Mouse (Mus musculus): ENCODE data around the gene Cdc14a. TPM values are rescaled to one million over a fixed set of nuclear protein-coding genes. Genes with fewer than 3 reads are reported as not detected.

Gene Cdc14a
- polyA plus RNA-seq, 1 experiment from 2014 or later, result 14.3 TPM

GRCm38 (mm10) chr3:116440066-116440997, 16.5 kb upstream of the Cdc14a start:
- H3K4me2 ChIP-seq (replicated peaks; ENCODE audit: low read depth, low read length), result no peak overlapping the region
- H3K36me3 ChIP-seq (ENCODE audit: insufficient read depth, low read length), result no peaks in the 10 kb centered on the region
- H3K4me3 ChIP-seq (ENCODE audit: low read length), result no peak overlapping the region
- H3K9me3 ChIP-seq (ENCODE audit: low read length), result no peaks in the 10 kb centered on the region
- H3K4me1 ChIP-seq (ENCODE audit: insufficient read depth, low read length), result no peaks in the 10 kb centered on the region
- WGBS, result 76% methylated on average over 8 of the region's 8 CpGs
- H3K27me3 ChIP-seq (ENCODE audit: insufficient read depth, low read length), result no peaks in the 10 kb centered on the region
- H3K27ac ChIP-seq (ENCODE audit: low read length), result no peak overlapping the region
- H3K9ac ChIP-seq (replicated peaks; ENCODE audit: low read length), result no peak overlapping the region
- ATAC-seq (ENCODE audit: low FRiP score, low TSS enrichment), result no peak

GRCm38 (mm10) chr3:116436811-116437601, 13.2 kb upstream of the Cdc14a start:
- Histone ChIP-seq H3K4me1 (ENCODE audit: insufficient read depth, low read length) (no peaks in the 10 kb centered on the region), H3K36me3 (ENCODE audit: insufficient read depth, low read length) (no peaks in the 10 kb centered on the region), H3K4me2 (replicated peaks; ENCODE audit: low read depth, low read length) (no peak overlapping the region), H3K4me3 (ENCODE audit: low read length) (no peak overlapping the region), H3K27ac (ENCODE audit: low read length) (no peak overlapping the region), H3K9me3 (ENCODE audit: low read length) (no peaks in the 10 kb centered on the region), H3K9ac (replicated peaks; ENCODE audit: low read length) (no peak overlapping the region), H3K27me3 (ENCODE audit: insufficient read depth, low read length) (no peaks in the 10 kb centered on the region)
- 81% methylated on average over 9 of the region's 9 CpGs for WGBS
- no peak for ATAC-seq (ENCODE audit: low FRiP score, low TSS enrichment)

GRCm38 (mm10) chr3:116436113-116436512, 12.3 kb upstream of the Cdc14a start:
- no peak for ATAC-seq (ENCODE audit: low FRiP score, low TSS enrichment)
- Histone ChIP-seq H3K36me3 (ENCODE audit: insufficient read depth, low read length) (no peaks in the 10 kb centered on the region), H3K27me3 (ENCODE audit: insufficient read depth, low read length) (no peaks in the 10 kb centered on the region), H3K4me2 (replicated peaks; ENCODE audit: low read depth, low read length) (no peak overlapping the region), H3K4me1 (ENCODE audit: insufficient read depth, low read length) (no peaks in the 10 kb centered on the region), H3K9ac (replicated peaks; ENCODE audit: low read length) (no peak overlapping the region), H3K27ac (ENCODE audit: low read length) (no peak overlapping the region), H3K9me3 (ENCODE audit: low read length) (no peaks in the 10 kb centered on the region), H3K4me3 (ENCODE audit: low read length) (no peak overlapping the region)
- 86% methylated on average over 3 of the region's 3 CpGs for WGBS

GRCm38 (mm10) chr3:116434757-116435156, 10.9 kb upstream of the Cdc14a start:
- WGBS, result 77% methylated on average over 2 of the region's 3 CpGs
- no peaks in the 10 kb centered on the region for H3K27me3 ChIP-seq (ENCODE audit: insufficient read depth, low read length)
- ATAC-seq (ENCODE audit: low FRiP score, low TSS enrichment), result no peak
- H3K9ac ChIP-seq (replicated peaks; ENCODE audit: low read length), result no peak overlapping the region
- no peak overlapping the region for H3K4me2 ChIP-seq (replicated peaks; ENCODE audit: low read depth, low read length)
- H3K4me1 ChIP-seq (ENCODE audit: insufficient read depth, low read length), result no peaks in the 10 kb centered on the region
- no peaks in the 10 kb centered on the region for H3K9me3 ChIP-seq (ENCODE audit: low read length)
- H3K36me3 ChIP-seq (ENCODE audit: insufficient read depth, low read length), result no peaks in the 10 kb centered on the region
- no peak overlapping the region for H3K27ac ChIP-seq (ENCODE audit: low read length)
- H3K4me3 ChIP-seq (ENCODE audit: low read length), result no peak overlapping the region

- peaks cover 17% of the 10 kb centered on the region for H3K4me1 ChIP-seq (ENCODE audit: insufficient read depth, low read length)
- H3K4me3 ChIP-seq (ENCODE audit: low read length), result no peak overlapping the region
- no peaks in the 10 kb centered on the region for H3K9me3 ChIP-seq (ENCODE audit: low read length)
- no peak overlapping the region for H3K9ac ChIP-seq (replicated peaks; ENCODE audit: low read length)
- H3K27me3 ChIP-seq (ENCODE audit: insufficient read depth, low read length), result no peaks in the 10 kb centered on the region
- no peak overlapping the region for H3K27ac ChIP-seq (ENCODE audit: low read length)
- no peak for ATAC-seq (ENCODE audit: low FRiP score, low TSS enrichment)
- no peaks in the 10 kb centered on the region for H3K36me3 ChIP-seq (ENCODE audit: insufficient read depth, low read length)
- WGBS, result 91% methylated on average over 6 of the region's 6 CpGs
- no peak overlapping the region for H3K4me2 ChIP-seq (replicated peaks; ENCODE audit: low read depth, low read length)
These were observed 2.1 kb upstream of the Cdc14a start for GRCm38 (mm10) chr3:116425901-116426300.

- H3K27ac ChIP-seq (ENCODE audit: low read length), result peak overlapping the region; percentile 83
- H3K4me2 ChIP-seq (replicated peaks; ENCODE audit: low read depth, low read length), result peak overlapping the region; percentile 78
- H3K36me3 ChIP-seq (ENCODE audit: insufficient read depth, low read length), result 0 out of 2 replicates have a peak, but pooled peaks cover under 1% of the 10 kb centered on the region
- H3K4me3 ChIP-seq (ENCODE audit: low read length), result peak overlapping the region; percentile 99
- WGBS, result 0% methylated on average over 11 of the region's 11 CpGs
- no peaks in the 10 kb centered on the region for H3K9me3 ChIP-seq (ENCODE audit: low read length)
- peak; percentile 62 for ATAC-seq (ENCODE audit: low FRiP score, low TSS enrichment)
- peak overlapping the region; percentile 94 for H3K9ac ChIP-seq (replicated peaks; ENCODE audit: low read length)
- H3K4me1 ChIP-seq (ENCODE audit: insufficient read depth, low read length), result peaks cover 20% of the 10 kb centered on the region
- H3K27me3 ChIP-seq (ENCODE audit: insufficient read depth, low read length), result no peaks in the 10 kb centered on the region
These were observed 1.1 kb upstream of the Cdc14a start for GRCm38 (mm10) chr3:116424973-116425284.

- no peaks in the 10 kb centered on the region for H3K27me3 ChIP-seq (ENCODE audit: insufficient read depth, low read length)
- ATAC-seq (ENCODE audit: low FRiP score, low TSS enrichment), result peak; percentile 10; the same call in 1 of the 2 replicates
- H3K36me3 ChIP-seq (ENCODE audit: insufficient read depth, low read length), result 0 out of 2 replicates have a peak, but pooled peaks cover 4% of the 10 kb centered on the region
- H3K4me3 ChIP-seq (ENCODE audit: low read length), result peak overlapping the region; percentile 99
- no peaks in the 10 kb centered on the region for H3K9me3 ChIP-seq (ENCODE audit: low read length)
- peak overlapping the region; percentile 83 for H3K27ac ChIP-seq (ENCODE audit: low read length)
- peaks cover 23% of the 10 kb centered on the region for H3K4me1 ChIP-seq (ENCODE audit: insufficient read depth, low read length)
- WGBS, result under 1% methylated on average over 32 of the region's 32 CpGs
- H3K9ac ChIP-seq (replicated peaks; ENCODE audit: low read length), result peak overlapping the region; percentile 94
- peak overlapping the region; percentile 78 for H3K4me2 ChIP-seq (replicated peaks; ENCODE audit: low read depth, low read length)
These were observed 534 bp upstream of the Cdc14a start for GRCm38 (mm10) chr3:116424160-116424972.

GRCm38 (mm10) chr3:116422795-116423352, 958 bp downstream of the Cdc14a start:
- peaks cover 23% of the 10 kb centered on the region for H3K4me1 ChIP-seq (ENCODE audit: insufficient read depth, low read length)

GRCm38 (mm10) chr3:116422074-116422473, 1.8 kb downstream of the Cdc14a start:
- Histone ChIP-seq H3K36me3 (ENCODE audit: insufficient read depth, low read length) (peaks cover 15% of the 10 kb centered on the region; the same call in 1 of the 2 replicates), H3K9ac (replicated peaks; ENCODE audit: low read length) (peak overlapping the region; percentile 94; the same call in 1 of the 2 replicates), H3K4me3 (ENCODE audit: low read length) (peak overlapping the region; percentile 99), H3K4me2 (replicated peaks; ENCODE audit: low read depth, low read length) (peak overlapping the region; percentile 78), H3K4me1 (ENCODE audit: insufficient read depth, low read length) (peaks cover 23% of the 10 kb centered on the region), H3K27me3 (ENCODE audit: insufficient read depth, low read length) (no peaks in the 10 kb centered on the region), H3K27ac (ENCODE audit: low read length) (no peak overlapping the region), H3K9me3 (ENCODE audit: low read length) (no peaks in the 10 kb centered on the region)
- no peak for ATAC-seq (ENCODE audit: low FRiP score, low TSS enrichment)
- 43% methylated on average over 8 of the region's 8 CpGs for WGBS

More at GRCm38 (mm10) chr3:116422795-116423352, 958 bp downstream of the Cdc14a start:
- H3K4me3 ChIP-seq (ENCODE audit: low read length), result peak overlapping the region; percentile 99
- H3K9ac ChIP-seq (replicated peaks; ENCODE audit: low read length), result peak overlapping the region; percentile 94
- peak; percentile 7; the same call in 1 of the 2 replicates for ATAC-seq (ENCODE audit: low FRiP score, low TSS enrichment)
- peak overlapping the region; percentile 83 for H3K27ac ChIP-seq (ENCODE audit: low read length)
- H3K36me3 ChIP-seq (ENCODE audit: insufficient read depth, low read length), result 0 out of 2 replicates have a peak, but pooled peaks cover 9% of the 10 kb centered on the region
- no peaks in the 10 kb centered on the region for H3K27me3 ChIP-seq (ENCODE audit: insufficient read depth, low read length)
- no peaks in the 10 kb centered on the region for H3K9me3 ChIP-seq (ENCODE audit: low read length)
- H3K4me2 ChIP-seq (replicated peaks; ENCODE audit: low read depth, low read length), result peak overlapping the region; percentile 78
- WGBS, result 0% methylated on average over 23 of the region's 23 CpGs
